Mouse (Mus musculus) spleen, postnatal 14 days (tissue): ENCODE results near the gene Olfr1487.
"Not testable (repeated sequence)": the region's sequence is repeated elsewhere in the genome, so short reads cannot be mapped to it uniquely, and the experiment has no call there.

ENCODE experiments used
- DNase-seq, 2 experiments: peaks; one replicate each; pipeline ENCODE4 v3.0.0; 2021 to 2022; ENCODE audit warnings: low spot score in 2 of 2

Olfr1487 gene

GRCm38 (mm10) chr19:13617075-13617474, at the start of gene Olfr1487:
TSS of gene Olfr1487 (plus strand) at chr19:13617375.
- DNase-seq = not testable (repeated sequence)

GRCm38 (mm10) chr19:13583211-13583610, 34.0 kb upstream of the Olfr1487 start, which contains the start of gene Olfr1484:
TSS of gene Olfr1484 (plus strand) at chr19:13583511.
- DNase-seq = no peak

- DNase-seq = no peak
Observed at GRCm38 (mm10) chr19:13631321-13631720, 14.1 kb downstream of the Olfr1487 start, which contains the start of gene Olfr1489. TSS of gene Olfr1489 (plus strand) at chr19:13631621.

DNA sequence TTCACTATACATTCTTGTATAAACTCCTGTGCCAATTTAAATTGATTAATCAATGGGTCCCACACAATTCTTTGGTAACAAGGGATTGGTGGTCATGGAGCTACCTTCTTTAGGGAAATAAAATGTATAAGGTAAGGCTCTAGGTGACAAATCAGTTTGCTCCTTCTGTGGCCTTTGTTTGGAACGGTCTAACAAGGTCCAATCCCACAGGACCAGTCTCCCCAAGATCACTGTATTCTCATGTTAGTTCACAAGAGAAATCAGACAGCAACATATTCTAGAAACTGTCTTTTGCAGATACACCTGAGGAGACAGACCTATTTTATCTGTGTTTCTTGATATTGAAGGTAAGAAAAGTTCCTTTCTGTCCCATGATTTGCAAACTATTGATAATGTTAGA, 33.6 kb downstream of the Olfr1487 start, which contains the start of gene Olfr1490:
TSS of gene Olfr1490 (plus strand) at position 301 of the 400 bp plus-strand sequence.
- no peak for DNase-seq
